Mouse (Mus musculus) kidney, embryonic 16.5 days (tissue): ENCODE results near the gene Pgap1. TPM values are rescaled to one million over a fixed set of nuclear protein-coding genes. Genes with fewer than 3 reads are reported as not detected.
A peak's percentile ranks its signal among the peaks of the same experiment; 100 is the strongest.

Source experiments
- ATAC-seq: fragments of 200-750 bp; cut with Nextera tagmentation; 2 replicates; pipeline ENCODE4 v1.8.0; 2017; ENCODE audit warnings: moderate TSS enrichment; ENCODE audit not compliant: low FRiP score, low TSS enrichment
- H3K27ac ChIP-seq: fragments of 300-500 bp; sonication (generic); 2 replicates; pipeline ENCODE4 v1.5.1; 2014; ENCODE audit warnings: low read length
- H3K27me3 ChIP-seq: fragments of 300-500 bp; sonication (generic); 2 replicates; pipeline ENCODE4 v1.6.1; 2014; ENCODE audit warnings: low read length, control low read depth, mixed read lengths; ENCODE audit not compliant: insufficient read depth
- H3K36me3 ChIP-seq: fragments of 300-500 bp; sonication (generic); 2 replicates; pipeline ENCODE4 v1.6.1; 2014; ENCODE audit warnings: low read length, control low read depth, mixed read lengths; ENCODE audit not compliant: insufficient read depth
- H3K4me1 ChIP-seq: fragments of 300-500 bp; sonication (generic); 2 replicates; pipeline ENCODE4 v1.6.1; 2014; ENCODE audit warnings: low read length, control low read depth, mixed read lengths; ENCODE audit not compliant: insufficient read depth
- H3K4me2 ChIP-seq: fragments of 300-500 bp; sonication (generic); replicated peaks from 2 replicates; pipeline ENCODE4 v1.6.1; 2014; ENCODE audit warnings: low read depth, low read length
- H3K4me3 ChIP-seq: fragments of 300-500 bp; sonication (generic); 2 replicates; pipeline ENCODE4 v1.5.1; 2014; ENCODE audit warnings: mild to moderate bottlenecking, low read length
- H3K9ac ChIP-seq: fragments of 300-500 bp; sonication (generic); replicated peaks from 2 replicates; pipeline ENCODE4 v1.6.1; 2014; ENCODE audit warnings: low read length
- H3K9me3 ChIP-seq: fragments of 300-500 bp; sonication (generic); 2 replicates; pipeline ENCODE4 v1.6.1; 2016; ENCODE audit warnings: low read length, control low read depth
- WGBS: fragments of 180-500 bp; shearing (Covaris S2); extraction: QIAGEN DNeasy Blood & Tissue Kit; methylation state at CpG from one replicate; pipeline ENCODE4 v1.1.7; 2014; 5-methylcytosine and 5-hydroxymethylcytosine counted together
- polyA plus RNA-seq: library from polyadenylated mRNA; unstranded; fragments of >200 nt; fragmentation: Nextera tagmentation; extraction: Ambion mirVana; gene quantifications from 2 replicates; pipeline ENCODE4 v1.2.1, GENCODE M21; 2015

The Pgap1 gene
- polyA plus RNA-seq, result 7.4 and 8.2 TPM in 2 replicates

- peak within 1 kb of the TSS; percentile 99 for H3K4me2 ChIP-seq
- ATAC-seq, result peak; percentile 100
- peak within 1 kb of the TSS; percentile 83 for H3K9ac ChIP-seq
- H3K4me1 ChIP-seq, result no peaks in the 10 kb centered on the region
- H3K9me3 ChIP-seq, result no peaks in the 10 kb centered on the region
- WGBS, result under 1% methylated on average over 54 of the region's 59 CpGs
- H3K36me3 ChIP-seq, result no peaks in the 10 kb centered on the region
- peak within 1 kb of the TSS; percentile 82 for H3K4me3 ChIP-seq
- no peaks in the 10 kb centered on the region for H3K27me3 ChIP-seq
- peak within 1 kb of the TSS; percentile 84 for H3K27ac ChIP-seq
Observed at GRCm38 (mm10) chr1:54557301-54558229, at the start of gene Pgap1. TSS of gene Pgap1 (minus strand) at chr1:54557684.

- no peaks in the 10 kb centered on the region for H3K36me3 ChIP-seq
- H3K27me3 ChIP-seq, result no peaks in the 10 kb centered on the region
- H3K4me2 ChIP-seq, result no peak overlapping the region
- no peak overlapping the region for H3K4me3 ChIP-seq
- 78% methylated on average over 1 of the region's 1 CpGs for WGBS
- ATAC-seq, result no peak
- H3K27ac ChIP-seq, result no peak overlapping the region
- H3K9ac ChIP-seq, result no peak overlapping the region
- H3K4me1 ChIP-seq, result no peaks in the 10 kb centered on the region
- H3K9me3 ChIP-seq, result no peaks in the 10 kb centered on the region
Observed at GRCm38 (mm10) chr1:54606936-54607335, 49.5 kb upstream of the Pgap1 start.

GRCm38 (mm10) chr1:54601692-54602091 is 44.2 kb upstream of the Pgap1 start:
- no peak overlapping the region for H3K27ac ChIP-seq
- H3K4me1 ChIP-seq, result no peaks in the 10 kb centered on the region
- ATAC-seq, result no peak
- H3K4me2 ChIP-seq, result no peak overlapping the region
- no peaks in the 10 kb centered on the region for H3K27me3 ChIP-seq
- H3K9ac ChIP-seq, result no peak overlapping the region
- H3K9me3 ChIP-seq, result no peaks in the 10 kb centered on the region
- WGBS, result 91% methylated on average over 9 of the region's 9 CpGs
- no peaks in the 10 kb centered on the region for H3K36me3 ChIP-seq
- no peak overlapping the region for H3K4me3 ChIP-seq

GRCm38 (mm10) chr1:54600275-54600674 is 42.8 kb upstream of the Pgap1 start:
- Histone ChIP-seq H3K36me3 (no peaks in the 10 kb centered on the region), H3K4me1 (no peaks in the 10 kb centered on the region), H3K9ac (no peak overlapping the region), H3K27me3 (no peaks in the 10 kb centered on the region), H3K9me3 (no peaks in the 10 kb centered on the region), H3K4me3 (no peak overlapping the region), H3K4me2 (no peak overlapping the region), H3K27ac (no peak overlapping the region)
- 61% methylated on average over 1 of the region's 1 CpGs for WGBS
- ATAC-seq, result no peak

GRCm38 (mm10) chr1:54597594-54598217 is 40.2 kb upstream of the Pgap1 start:
- Histone ChIP-seq H3K36me3 (no peaks in the 10 kb centered on the region), H3K4me3 (no peak overlapping the region), H3K4me2 (no peak overlapping the region), H3K9me3 (no peaks in the 10 kb centered on the region), H3K4me1 (no peaks in the 10 kb centered on the region), H3K9ac (no peak overlapping the region), H3K27me3 (no peaks in the 10 kb centered on the region), H3K27ac (no peak overlapping the region)
- 78% methylated on average over 4 of the region's 4 CpGs for WGBS
- ATAC-seq, result no peak

- no peak for ATAC-seq
Observed at GRCm38 (mm10) chr1:54596151-54596550, 38.7 kb upstream of the Pgap1 start.

GRCm38 (mm10) chr1:54587076-54587475 is 29.6 kb upstream of the Pgap1 start:
- Histone ChIP-seq H3K4me3 (no peak overlapping the region), H3K9ac (no peak overlapping the region), H3K4me2 (no peak overlapping the region), H3K4me1 (0 out of 2 replicates have a peak, but pooled peaks cover 7% of the 10 kb centered on the region), H3K9me3 (no peaks in the 10 kb centered on the region), H3K36me3 (no peaks in the 10 kb centered on the region), H3K27ac (no peak overlapping the region), H3K27me3 (no peaks in the 10 kb centered on the region)
- 92% methylated on average over 5 of the region's 5 CpGs for WGBS
- no peak for ATAC-seq

More at GRCm38 (mm10) chr1:54596151-54596550, 38.7 kb upstream of the Pgap1 start:
- Histone ChIP-seq H3K4me2 (no peak overlapping the region), H3K4me3 (no peak overlapping the region), H3K27ac (no peak overlapping the region), H3K9ac (no peak overlapping the region), H3K27me3 (no peaks in the 10 kb centered on the region), H3K4me1 (no peaks in the 10 kb centered on the region), H3K36me3 (no peaks in the 10 kb centered on the region), H3K9me3 (no peaks in the 10 kb centered on the region)
- 59% methylated on average over 2 of the region's 2 CpGs for WGBS

- Histone ChIP-seq H3K27ac (peak overlapping the region; percentile 65; the same call in 1 of the 2 replicates), H3K27me3 (no peaks in the 10 kb centered on the region), H3K9ac (no peak overlapping the region), H3K36me3 (no peaks in the 10 kb centered on the region), H3K4me1 (0 out of 2 replicates have a peak, but pooled peaks cover 7% of the 10 kb centered on the region), H3K4me3 (no peak overlapping the region), H3K9me3 (no peaks in the 10 kb centered on the region), H3K4me2 (no peak overlapping the region)
- 48% methylated on average over 5 of the region's 5 CpGs for WGBS
- ATAC-seq, result no peak
Observed at GRCm38 (mm10) chr1:54585971-54586555, 28.6 kb upstream of the Pgap1 start.

GRCm38 (mm10) chr1:54585278-54585846 is 27.9 kb upstream of the Pgap1 start:
- peak; percentile 84 for ATAC-seq
- Histone ChIP-seq H3K27me3 (no peaks in the 10 kb centered on the region), H3K27ac (peak overlapping the region; percentile 65), H3K4me2 (no peak overlapping the region), H3K9ac (no peak overlapping the region), H3K4me1 (0 out of 2 replicates have a peak, but pooled peaks cover 7% of the 10 kb centered on the region), H3K4me3 (no peak overlapping the region), H3K9me3 (no peaks in the 10 kb centered on the region), H3K36me3 (no peaks in the 10 kb centered on the region)
- 20% methylated on average over 9 of the region's 9 CpGs for WGBS
